Mouse (Mus musculus) midbrain, postnatal 0 days (tissue): ENCODE results near the gene Pml. TPM values are rescaled to one million over a fixed set of nuclear protein-coding genes. Genes with fewer than 3 reads are reported as not detected.

ENCODE experiments used
- ATAC-seq: fragments of 200-750 bp; cut with Nextera tagmentation; 2 replicates; pipeline ENCODE4 v1.8.0; 2017; ENCODE audit warnings: moderate number of reproducible peaks, mild to moderate bottlenecking, moderate TSS enrichment, moderate library complexity; ENCODE audit not compliant: low FRiP score
- DNase-seq: peaks from one replicate; pipeline ENCODE4 v3.0.0-alpha.2; 2015; ENCODE audit warnings: low spot score
- H3K27ac ChIP-seq: fragments of 300-500 bp; sonication (generic); 2 replicates; pipeline ENCODE4 v1.5.1; 2014; ENCODE audit warnings: low read depth, mild to moderate bottlenecking, low read length, mixed read lengths
- H3K27me3 ChIP-seq: fragments of 300-500 bp; sonication (generic); 2 replicates; pipeline ENCODE4 v1.6.1; 2014; ENCODE audit warnings: low read length, control low read depth, mixed read lengths; ENCODE audit not compliant: insufficient read depth
- H3K36me3 ChIP-seq: fragments of 300-500 bp; sonication (generic); 2 replicates; pipeline ENCODE4 v1.6.1; 2014; ENCODE audit warnings: low read length, control low read depth, mixed read lengths; ENCODE audit not compliant: insufficient read depth
- H3K4me1 ChIP-seq: fragments of 300-500 bp; sonication (generic); 2 replicates; pipeline ENCODE4 v1.6.1; 2014; ENCODE audit warnings: mild to moderate bottlenecking, control low read depth, antibody characterized with exemption, low read length, mixed read lengths; ENCODE audit not compliant: insufficient read depth
- H3K4me2 ChIP-seq: fragments of 300-500 bp; sonication (generic); 2 replicates; pipeline ENCODE4 v1.6.1; 2014; ENCODE audit warnings: low read depth, mild to moderate bottlenecking, low read length, mixed read lengths; ENCODE audit not compliant: poor library complexity, severe bottlenecking
- H3K4me3 ChIP-seq: fragments of 300-500 bp; sonication (generic); 2 replicates; pipeline ENCODE4 v1.5.1; 2014; ENCODE audit warnings: low read depth, mild to moderate bottlenecking, low read length, moderate library complexity
- H3K9ac ChIP-seq: fragments of 300-500 bp; sonication (generic); replicated peaks from 2 replicates; pipeline ENCODE4 v1.6.1; 2014; ENCODE audit warnings: mild to moderate bottlenecking, low read length, moderate library complexity, mixed read lengths; ENCODE audit not compliant: poor library complexity, severe bottlenecking
- H3K9me3 ChIP-seq: fragments of 300-500 bp; sonication (generic); 2 replicates; pipeline ENCODE4 v1.6.1; 2016; ENCODE audit warnings: low read length, control low read depth
- CTCF ChIP-seq: IDR thresholded peaks from 2 replicates; pipeline ENCODE4 v1.5.1; 2016; ENCODE audit warnings: antibody characterized with exemption, mild to moderate bottlenecking
- WGBS: fragments of 180-500 bp; shearing (Covaris S2); extraction: QIAGEN DNeasy Blood & Tissue Kit; methylation state at CpG from one replicate; pipeline ENCODE4 v1.1.7; 2014; 5-methylcytosine and 5-hydroxymethylcytosine counted together
- polyA plus RNA-seq: library from polyadenylated mRNA; unstranded; fragments of >200 nt; fragmentation: Nextera tagmentation; extraction: Ambion mirVana; gene quantifications from 2 replicates; pipeline ENCODE4 v1.2.1, GENCODE M21; 2015
- total RNA-seq: library from RNA; depleted of rRNA; stranded (reverse); fragments of >200 nt; gene quantifications from 2 replicates; pipeline ENCODE4 v1.2.3, GENCODE M21; 2014

Gene Pml
- total and polyA plus RNA-seq, 2 experiments from 2014 or later, result 3.2 to 9.0 TPM

DNA sequence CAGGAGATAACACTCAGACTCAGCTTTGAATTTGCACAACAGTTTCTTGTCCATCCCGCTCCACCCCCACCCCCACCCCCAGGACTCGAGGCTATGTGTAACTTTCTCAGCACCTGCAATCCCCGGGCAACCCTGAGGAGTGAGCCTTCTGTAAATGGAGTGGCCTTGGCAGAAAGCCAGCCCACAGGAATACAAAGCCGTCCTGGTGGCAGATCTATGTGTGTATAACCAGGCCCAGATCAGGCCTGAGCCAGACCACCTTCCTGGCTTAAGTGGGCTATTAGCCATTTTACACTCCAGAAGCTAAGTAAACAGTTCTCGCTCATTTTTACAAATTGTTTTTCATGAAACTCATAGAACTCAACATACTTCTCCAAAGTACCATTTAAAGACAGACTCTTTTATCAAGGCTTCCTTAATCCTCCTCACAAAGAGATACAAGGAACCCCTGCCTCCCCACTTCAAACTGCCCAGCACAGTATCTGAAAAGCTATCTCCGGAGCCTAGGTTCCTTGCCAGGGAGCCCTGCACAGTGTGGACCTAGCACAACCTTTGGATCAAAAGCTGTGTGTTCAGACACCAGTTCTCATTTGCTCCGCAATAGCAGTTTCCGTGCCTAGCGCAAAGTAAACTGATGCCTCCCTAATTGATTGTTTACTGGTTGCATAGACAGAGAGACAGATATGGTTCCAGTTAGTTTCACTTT is 7.7 kb downstream of the Pml start:
- Histone ChIP-seq H3K9me3 (no peaks in the 10 kb centered on the region), H3K4me1 (no peaks in the 10 kb centered on the region), H3K9ac (no peak overlapping the region), H3K27me3 (no peaks in the 10 kb centered on the region), H3K4me3 (no peak overlapping the region), H3K4me2 (no peak overlapping the region), H3K36me3 (no peaks in the 10 kb centered on the region), H3K27ac (0 out of 2 replicates have a peak overlapping the region, but pooled peaks have one; percentile 18)
- no peak for ATAC-seq
- TF ChIP-seq CTCF, result no peak
- WGBS, result 44% methylated on average over 9 of the region's 9 CpGs
- peak; percentile 47 for DNase-seq

DNA sequence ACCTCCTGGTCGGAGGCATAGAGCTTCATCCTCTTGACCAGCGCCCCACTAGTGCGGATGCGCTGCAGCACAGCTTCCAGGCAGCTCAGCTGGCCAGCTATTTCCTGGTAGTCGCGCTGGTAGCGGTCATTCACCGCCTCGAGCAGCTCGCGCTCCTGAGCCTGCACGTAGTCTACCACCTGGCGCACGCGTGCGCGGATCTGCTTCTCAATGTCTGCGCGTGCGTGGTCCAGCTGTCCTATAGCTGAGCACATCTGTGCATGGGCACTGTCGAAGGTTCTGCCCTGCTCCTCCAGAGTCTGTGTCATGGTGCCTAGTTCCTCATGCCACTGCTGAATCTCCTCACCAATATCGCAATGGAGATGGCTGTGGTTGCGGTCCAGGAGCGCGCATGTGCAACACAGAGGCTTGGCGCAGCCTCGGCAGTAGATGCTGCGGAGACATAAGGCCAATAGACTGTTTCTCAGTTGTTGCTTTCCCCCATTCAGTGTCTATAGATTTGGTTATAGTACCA is 15.0 kb downstream of the Pml start:
- DNase-seq (no peak), ATAC-seq (no peak)
- 97% methylated on average over 28 of the region's 28 CpGs for WGBS
- Histone ChIP-seq H3K4me1 (no peaks in the 10 kb centered on the region), H3K27ac (no peak overlapping the region), H3K4me2 (no peak overlapping the region), H3K27me3 (no peaks in the 10 kb centered on the region), H3K4me3 (no peak overlapping the region), H3K36me3 (0 out of 2 replicates have a peak, but pooled peaks cover 7% of the 10 kb centered on the region), H3K9ac (no peak overlapping the region), H3K9me3 (no peaks in the 10 kb centered on the region)
- TF ChIP-seq CTCF, result no peak

DNA sequence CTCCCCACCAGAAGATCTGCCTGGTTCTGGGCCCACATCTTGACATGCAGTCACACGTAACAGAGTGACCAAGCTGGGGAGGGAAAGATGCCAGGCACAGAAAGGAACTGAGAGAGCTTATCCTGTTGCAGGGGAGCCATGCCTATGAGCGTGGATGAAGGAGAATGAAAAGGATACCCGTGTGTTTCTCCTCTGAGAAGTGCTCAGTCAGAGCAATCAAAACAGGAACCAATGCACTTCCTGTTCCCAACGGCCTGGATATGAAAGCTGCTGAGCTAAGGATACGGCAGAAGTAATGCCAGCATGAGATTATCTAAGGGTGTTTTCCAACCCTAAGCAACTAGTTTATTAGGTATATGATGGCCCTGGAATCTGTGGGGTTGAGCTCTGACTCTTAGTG is 17.2 kb downstream of the Pml start:
- TF ChIP-seq CTCF, result no peak
- Histone ChIP-seq H3K36me3 (0 out of 2 replicates have a peak, but pooled peaks cover 7% of the 10 kb centered on the region), H3K9ac (no peak overlapping the region), H3K4me3 (no peak overlapping the region), H3K27me3 (no peaks in the 10 kb centered on the region), H3K9me3 (no peaks in the 10 kb centered on the region), H3K27ac (no peak overlapping the region), H3K4me1 (no peaks in the 10 kb centered on the region), H3K4me2 (no peak overlapping the region)
- no peak for ATAC-seq
- no peak for DNase-seq
- 74% methylated on average over 5 of the region's 5 CpGs for WGBS

DNA sequence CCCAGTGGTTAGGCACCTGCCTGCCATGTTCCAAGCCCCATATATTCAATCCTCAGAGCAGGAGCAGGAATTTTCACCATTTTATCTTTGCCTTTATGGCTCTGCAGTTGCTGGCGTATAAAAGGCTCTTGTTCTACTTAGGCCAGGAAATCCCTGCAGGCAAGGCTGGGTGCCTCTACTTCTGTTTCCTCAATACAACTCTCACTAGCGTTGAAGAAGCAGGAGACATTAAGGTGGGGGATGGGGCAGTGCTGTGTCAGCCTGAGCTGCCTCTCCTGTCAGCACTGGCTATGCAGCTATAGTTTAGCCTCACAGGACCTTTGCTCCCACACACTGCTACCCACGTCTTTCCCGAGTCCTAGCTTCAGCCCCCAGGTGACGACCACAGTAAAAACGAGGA is 17.8 kb downstream of the Pml start:
- H3K9ac ChIP-seq, result no peak overlapping the region
- TF ChIP-seq CTCF, result no peak
- H3K4me1 ChIP-seq, result no peaks in the 10 kb centered on the region
- DNase-seq (no peak), ATAC-seq (no peak)
- H3K9me3 ChIP-seq, result no peaks in the 10 kb centered on the region
- 0 out of 2 replicates have a peak, but pooled peaks cover 7% of the 10 kb centered on the region for H3K36me3 ChIP-seq
- H3K4me2 ChIP-seq, result no peak overlapping the region
- H3K27me3 ChIP-seq, result no peaks in the 10 kb centered on the region
- no peak overlapping the region for H3K4me3 ChIP-seq
- H3K27ac ChIP-seq, result no peak overlapping the region
- 76% methylated on average over 6 of the region's 6 CpGs for WGBS

DNA sequence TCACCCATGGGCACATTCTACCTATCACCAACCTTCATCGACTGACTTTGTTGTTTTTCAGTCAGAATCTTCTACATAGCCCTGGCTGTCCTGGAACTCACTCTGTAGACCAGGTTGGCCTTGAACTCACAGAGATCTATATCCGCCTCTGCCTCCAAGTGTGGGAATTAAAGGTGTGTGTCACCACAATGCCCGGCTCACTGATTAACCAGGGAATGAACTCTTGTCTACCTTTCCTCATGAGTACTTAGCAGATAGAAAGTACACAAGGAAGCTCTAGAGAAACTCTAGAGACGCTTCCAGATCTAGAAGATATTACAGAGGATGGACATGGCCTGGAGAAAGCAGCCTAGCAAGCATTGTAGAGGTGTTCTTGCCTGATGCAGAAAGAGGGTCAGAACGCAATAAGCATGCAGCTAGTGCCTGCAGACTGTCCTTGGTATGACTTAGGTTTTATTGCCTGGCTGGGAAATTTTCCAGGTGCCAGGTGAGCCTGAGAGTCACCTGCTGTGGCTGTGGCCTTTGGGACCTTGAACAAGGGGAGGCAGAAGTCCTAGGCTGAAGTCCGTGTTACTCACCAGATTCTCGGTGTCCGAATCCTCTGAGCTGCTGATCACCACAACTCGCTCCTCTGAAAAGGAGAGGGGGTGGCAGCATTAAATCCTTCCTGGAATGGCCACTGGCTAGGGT is 20.7 kb downstream of the Pml start:
- ATAC-seq, result no peak
- no peak for DNase-seq
- no peak for TF ChIP-seq CTCF
- H3K9me3 ChIP-seq, result no peaks in the 10 kb centered on the region
- H3K27ac ChIP-seq, result no peak overlapping the region
- H3K9ac ChIP-seq, result no peak overlapping the region
- no peaks in the 10 kb centered on the region for H3K27me3 ChIP-seq
- H3K4me2 ChIP-seq, result no peak overlapping the region
- H3K36me3 ChIP-seq, result 0 out of 2 replicates have a peak, but pooled peaks cover 5% of the 10 kb centered on the region
- no peak overlapping the region for H3K4me3 ChIP-seq
- WGBS, result 95% methylated on average over 9 of the region's 9 CpGs
- no peaks in the 10 kb centered on the region for H3K4me1 ChIP-seq
